Mouse (Mus musculus) testis, postnatal 14 days (tissue): Measurements from ENCODE around the gene Fbxw4.

Source experiments
- DNase-seq: peaks from one replicate; pipeline ENCODE4 v3.0.0; 2021; ENCODE audit warnings: low spot score

Fbxw4 gene

GRCm38 (mm10) chr19:45615415-45616213, 44.5 kb downstream of the Fbxw4 start:
- no peak for DNase-seq

DNA sequence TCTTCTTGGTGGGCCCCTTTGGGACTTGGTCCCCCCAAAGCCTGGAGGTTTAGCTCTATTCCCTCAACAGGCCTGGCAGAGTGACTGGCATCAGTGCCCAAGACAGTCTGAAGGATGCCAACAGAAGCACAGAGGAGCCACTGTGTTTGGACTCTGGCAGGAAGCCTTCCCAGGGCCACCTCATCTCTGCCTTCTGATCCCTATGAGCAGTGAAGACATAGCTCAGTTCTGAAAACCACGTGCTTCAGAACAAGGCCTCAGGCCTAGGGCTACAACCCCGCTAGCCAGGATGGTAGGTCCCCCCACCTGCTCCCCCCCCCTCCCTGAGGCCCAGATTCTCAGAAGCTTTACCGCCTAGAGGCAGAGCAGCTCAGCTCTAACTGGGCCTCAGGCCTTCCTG, 45.2 kb downstream of the Fbxw4 start:
- no peak for DNase-seq

- DNase-seq, result no peak
Observed at GRCm38 (mm10) chr19:45614375-45614774, 45.7 kb downstream of the Fbxw4 start.

- no peak for DNase-seq
Observed at GRCm38 (mm10) chr19:45610823-45611222, 49.3 kb downstream of the Fbxw4 start.

DNA sequence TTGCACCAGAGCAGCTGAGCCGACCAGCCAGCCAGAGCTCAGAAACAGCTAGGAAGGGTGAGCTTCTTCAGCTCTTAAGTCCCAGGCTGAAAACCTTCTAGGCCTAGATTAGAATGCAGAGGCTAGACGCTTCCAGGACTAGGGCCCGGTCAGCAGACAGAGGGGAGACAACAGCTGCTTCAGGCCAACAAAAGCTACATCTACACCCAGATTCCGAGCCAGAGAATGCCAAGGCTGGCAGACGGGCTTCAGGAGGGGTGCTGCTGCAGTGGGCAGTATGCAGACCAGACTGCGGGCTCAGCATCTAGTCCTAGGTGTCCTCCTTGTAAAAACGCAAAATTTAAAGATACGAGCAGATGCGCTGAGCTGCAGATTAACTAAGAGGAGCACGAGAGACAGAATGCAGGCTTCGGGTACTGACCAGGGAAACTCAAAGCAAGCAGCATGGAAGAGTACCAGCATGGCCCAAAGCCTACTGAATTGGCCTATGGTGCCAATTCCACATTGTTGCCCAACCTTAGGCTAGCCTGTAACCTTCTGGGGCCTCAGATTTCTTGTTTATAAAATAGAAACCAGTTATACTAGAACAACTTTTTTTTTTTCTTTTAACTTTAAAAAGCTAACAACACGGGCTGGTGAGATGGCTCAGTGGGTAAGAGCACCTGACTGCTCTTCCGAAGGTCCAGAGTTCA, 51.3 kb downstream of the Fbxw4 start:
- DNase-seq, result no peak

DNA sequence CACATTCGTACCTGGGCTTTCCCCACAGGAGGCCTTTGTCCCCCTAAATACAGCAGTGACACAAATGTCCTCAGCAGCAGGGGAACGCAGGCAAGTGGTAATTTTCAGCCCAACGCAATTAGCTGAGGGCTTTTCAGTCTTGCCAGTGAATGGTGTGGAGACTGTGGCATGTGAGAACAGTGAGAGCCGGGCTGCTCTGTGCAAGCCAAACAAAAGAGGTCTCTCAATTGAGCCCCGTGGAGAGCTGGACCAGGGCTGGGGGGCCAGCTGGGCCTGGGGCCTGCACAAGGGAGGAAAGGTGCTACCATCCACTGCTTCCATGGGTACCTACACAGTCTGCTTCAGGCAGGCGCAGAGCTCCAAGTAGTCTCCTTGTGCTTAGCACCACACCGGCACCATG, 52.6 kb downstream of the Fbxw4 start:
- no peak for DNase-seq

DNA sequence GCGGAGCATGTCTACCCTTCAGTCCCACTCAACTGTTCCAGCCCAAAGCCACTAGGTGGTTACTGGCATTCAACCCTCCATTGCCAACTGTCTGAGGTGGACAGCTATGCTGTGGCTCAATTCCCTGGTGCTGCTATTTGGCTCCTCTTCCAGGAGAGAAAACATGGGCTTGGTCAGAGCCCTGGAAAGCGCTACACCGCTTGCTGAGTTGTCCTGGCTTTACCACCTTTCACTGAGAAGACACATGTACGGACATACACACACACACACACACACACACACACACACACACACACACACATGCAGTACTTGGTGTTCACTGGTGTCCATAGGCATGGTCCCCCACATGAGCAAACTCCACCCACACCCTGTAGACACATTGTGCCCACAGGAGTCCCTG, 53.4 kb downstream of the Fbxw4 start:
- DNase-seq, result no peak

GRCm38 (mm10) chr19:45602606-45603005, 57.5 kb downstream of the Fbxw4 start:
- no peak for DNase-seq

GRCm38 (mm10) chr19:45597106-45597505, 63.0 kb downstream of the Fbxw4 start:
- DNase-seq, result no peak

GRCm38 (mm10) chr19:45596434-45596833, 63.7 kb downstream of the Fbxw4 start:
- no peak for DNase-seq

DNA sequence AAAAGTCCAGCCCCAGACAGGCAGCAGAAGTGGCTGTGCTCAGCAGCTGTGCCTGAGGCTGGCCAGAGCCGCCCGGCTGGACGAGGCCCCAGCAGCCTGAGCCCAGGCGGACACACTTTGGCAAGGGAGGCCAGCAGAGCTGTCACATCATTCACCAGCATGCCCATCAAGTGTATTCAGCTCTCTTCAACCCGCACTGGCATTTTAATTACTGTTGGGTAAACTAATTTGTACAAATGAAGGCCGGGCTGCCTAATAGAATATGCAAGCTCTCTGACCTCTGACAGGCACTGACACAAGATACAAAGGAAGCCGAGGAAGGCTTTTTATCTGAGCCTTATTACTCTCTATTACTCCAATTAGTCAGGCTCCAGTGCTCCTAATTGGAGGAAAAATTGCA, 64.1 kb downstream of the Fbxw4 start:
- no peak for DNase-seq

- DNase-seq, result no peak
Observed at GRCm38 (mm10) chr19:45595481-45595880, 64.6 kb downstream of the Fbxw4 start.

DNA sequence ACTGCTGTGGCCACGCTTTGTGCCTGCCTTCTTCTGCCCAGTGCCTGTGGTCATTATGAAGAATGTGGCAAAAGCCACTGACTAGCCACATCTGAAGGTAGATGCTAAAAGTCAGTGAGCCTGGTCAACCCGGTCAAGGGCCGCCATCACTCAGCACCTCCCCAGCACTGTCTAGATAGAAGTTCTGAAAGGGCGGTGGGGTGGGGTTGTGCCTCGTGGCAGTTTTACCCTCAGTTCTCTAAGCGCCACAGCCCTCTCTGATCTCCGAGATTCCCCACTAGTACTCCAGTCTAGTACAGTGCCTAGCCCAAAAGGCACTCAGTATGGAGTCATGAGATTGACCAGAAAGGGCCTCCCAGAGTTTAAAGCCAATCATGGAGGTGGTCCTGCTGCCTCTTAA, 66.0 kb downstream of the Fbxw4 start:
- no peak for DNase-seq

DNA sequence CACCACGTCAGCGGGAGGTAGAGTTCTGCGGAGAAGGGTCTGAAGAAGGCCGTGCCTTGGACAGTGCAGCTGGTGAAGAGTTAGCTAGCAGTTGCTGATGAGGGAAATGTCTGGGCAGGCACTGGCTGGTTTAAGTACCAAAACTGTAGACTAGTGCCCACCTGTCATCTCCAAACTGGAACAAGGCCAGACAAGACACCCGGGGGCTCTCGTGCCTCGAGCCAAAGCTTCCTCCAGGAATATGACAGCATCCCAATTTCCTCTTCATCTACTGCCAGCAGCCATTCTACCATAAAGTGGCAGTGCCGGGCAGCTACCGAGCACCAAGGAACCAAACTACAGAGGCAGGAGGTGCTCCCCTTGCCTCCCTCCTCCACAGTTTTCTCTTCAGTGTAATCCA, 67.2 kb downstream of the Fbxw4 start:
- no peak for DNase-seq

DNA sequence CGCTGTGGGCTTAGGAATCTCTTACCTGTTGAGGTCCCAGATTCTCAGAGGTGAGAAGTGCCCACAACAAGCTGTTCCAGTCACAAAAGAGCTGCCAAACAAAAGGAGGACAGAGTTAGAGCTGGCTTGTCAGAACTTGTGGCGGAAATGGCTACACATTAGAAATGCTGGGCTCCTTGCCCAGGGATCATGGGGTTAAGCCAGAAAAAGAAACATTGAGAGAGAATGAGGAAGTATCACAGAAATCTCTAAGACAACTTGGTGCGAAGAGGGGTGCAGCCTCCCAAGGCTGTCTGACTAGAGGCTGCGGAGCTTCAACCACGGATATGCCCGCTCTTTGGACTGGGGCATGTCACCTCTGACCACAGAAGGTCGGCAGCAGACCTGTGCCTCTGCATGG, 68.4 kb downstream of the Fbxw4 start:
- peak; percentile 59 for DNase-seq

DNA sequence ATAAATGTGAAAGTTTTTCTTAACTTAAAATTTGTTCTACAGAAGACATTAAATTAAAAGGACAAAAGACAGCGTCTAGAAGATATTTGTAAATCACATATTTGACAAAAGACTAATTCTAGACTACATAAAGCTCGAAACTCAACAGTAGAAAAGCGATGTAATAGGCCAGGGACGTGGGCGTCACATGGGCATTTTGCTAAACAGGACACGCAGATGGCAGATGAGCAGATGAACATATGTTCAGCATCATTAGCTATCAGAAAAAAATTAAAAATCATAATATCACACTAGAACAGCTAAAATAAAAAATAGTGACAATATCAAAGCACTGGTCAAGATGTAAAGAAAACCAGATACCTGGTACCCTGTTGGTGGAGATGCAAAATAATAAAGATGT, 70.4 kb downstream of the Fbxw4 start:
- DNase-seq, result no peak

GRCm38 (mm10) chr19:45587509-45588292, 72.4 kb downstream of the Fbxw4 start:
- no peak for DNase-seq

GRCm38 (mm10) chr19:45586850-45587249, 73.3 kb downstream of the Fbxw4 start:
- no peak for DNase-seq

GRCm38 (mm10) chr19:45584856-45585620, 75.1 kb downstream of the Fbxw4 start:
- DNase-seq, result peak; percentile 46

DNA sequence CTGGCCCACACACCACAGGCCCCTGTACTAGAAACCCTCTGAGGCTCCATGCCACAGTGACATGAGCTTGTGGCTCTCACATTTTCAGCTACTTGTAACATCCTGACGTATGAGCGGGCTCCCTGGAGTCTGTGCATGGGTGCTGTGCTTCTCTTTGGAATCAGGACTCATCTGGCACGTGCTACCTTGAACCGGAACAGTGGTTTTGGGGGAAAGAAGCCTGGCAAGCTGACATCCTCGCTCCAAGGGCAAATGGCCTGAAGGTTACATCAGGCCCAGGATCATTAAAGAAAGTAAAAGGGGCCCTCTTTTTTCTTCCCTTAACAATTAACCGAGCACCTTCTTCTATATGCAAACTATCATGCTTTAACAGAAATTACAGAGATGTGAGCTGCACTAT, 77.0 kb downstream of the Fbxw4 start:
- DNase-seq, result no peak

DNA sequence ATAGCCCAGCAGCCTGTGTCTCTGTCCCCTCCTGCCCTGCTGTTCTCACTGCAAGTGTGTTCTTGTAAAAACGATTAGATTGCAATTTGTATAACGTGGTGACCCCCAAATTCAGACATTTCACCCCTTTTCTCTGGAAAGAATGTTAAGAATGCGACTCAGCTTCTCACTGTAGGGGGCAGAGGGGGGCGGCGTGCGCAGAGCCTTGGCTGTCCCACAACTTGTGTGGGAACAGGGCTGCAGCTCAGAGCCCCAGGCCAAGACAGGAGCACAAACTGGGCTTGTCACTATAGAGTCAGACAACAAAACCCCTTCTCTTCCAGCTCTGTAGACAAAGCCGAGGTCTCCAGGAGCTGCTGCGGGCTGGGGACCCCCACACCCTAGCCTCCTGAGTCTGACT, 78.0 kb downstream of the Fbxw4 start:
- no peak for DNase-seq

- peak; percentile 44 for DNase-seq
Observed at GRCm38 (mm10) chr19:45581257-45581656, 78.9 kb downstream of the Fbxw4 start.
